Mouse (Mus musculus): ENCODE data around the gene AL732309.1.

Gene AL732309.1

DNA sequence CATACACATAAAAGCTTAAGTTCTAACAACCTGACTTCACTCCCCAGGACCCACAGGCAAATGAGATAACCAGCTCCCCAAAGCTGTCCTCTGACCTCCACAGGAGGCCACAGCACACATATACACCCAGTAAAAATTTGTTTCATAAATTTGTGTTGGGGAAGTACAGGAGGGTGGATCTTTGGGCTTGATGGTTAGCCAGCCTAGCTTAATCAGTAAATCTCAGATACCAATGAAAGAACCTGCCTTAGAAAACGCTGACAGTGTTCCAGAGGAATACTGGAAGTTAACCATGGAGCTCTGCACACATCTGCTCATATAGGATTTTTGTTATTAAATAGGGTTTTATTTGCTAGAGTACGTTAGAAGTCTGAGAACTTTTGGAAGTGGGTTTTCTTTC, 29.0 kb downstream of the AL732309.1 start:
- no peak for DNase-seq (ENCODE audit: low spot score in 2 of 2)

GRCm38 (mm10) chr2:25214444-25214843, 32.2 kb downstream of the AL732309.1 start, which contains the start of gene Stpg3:
Stpg3 (minus strand) TSS chr2:25214637.
- no peak for DNase-seq (ENCODE audit: low spot score in 2 of 2)

DNA sequence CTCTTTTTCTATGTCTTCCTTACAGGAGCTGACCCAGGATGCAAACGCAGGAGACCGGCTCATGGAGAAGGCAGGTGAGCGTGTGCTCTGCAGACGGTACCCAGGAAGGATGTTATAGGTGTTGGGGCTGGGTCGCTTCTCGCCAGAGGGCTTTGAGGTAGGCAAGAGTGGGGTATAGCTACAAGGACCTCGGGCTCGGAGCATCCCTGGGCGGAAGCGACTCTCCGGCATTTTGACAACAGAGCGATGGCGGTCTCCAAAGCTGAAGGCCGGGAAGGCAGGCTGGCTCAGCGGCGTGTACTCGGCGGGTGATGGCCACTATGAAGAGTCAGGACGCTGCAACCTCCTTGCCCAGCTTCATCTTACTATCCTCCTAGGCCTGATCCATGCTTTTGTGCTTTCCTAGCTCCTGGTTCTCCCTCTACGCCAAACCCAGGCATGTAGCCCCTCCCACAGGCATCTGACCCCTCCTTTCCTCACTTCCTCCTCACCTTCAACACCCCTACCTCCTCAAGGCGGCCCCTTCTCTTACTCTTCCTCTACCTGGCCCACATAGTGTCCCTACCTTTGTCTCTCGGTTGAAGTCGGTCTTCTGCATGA, 33.3 kb downstream of the AL732309.1 start:
- DNase-seq (ENCODE audit: low spot score in 2 of 2), result no peak

- DNase-seq (ENCODE audit: low spot score in 2 of 2), result peak; percentile 79 to 86
Observed at GRCm38 (mm10) chr2:25211121-25211670, 35.5 kb downstream of the AL732309.1 start, which contains the start of gene Nelfb. Nelfb (minus strand) TSS chr2:25211489.

DNA sequence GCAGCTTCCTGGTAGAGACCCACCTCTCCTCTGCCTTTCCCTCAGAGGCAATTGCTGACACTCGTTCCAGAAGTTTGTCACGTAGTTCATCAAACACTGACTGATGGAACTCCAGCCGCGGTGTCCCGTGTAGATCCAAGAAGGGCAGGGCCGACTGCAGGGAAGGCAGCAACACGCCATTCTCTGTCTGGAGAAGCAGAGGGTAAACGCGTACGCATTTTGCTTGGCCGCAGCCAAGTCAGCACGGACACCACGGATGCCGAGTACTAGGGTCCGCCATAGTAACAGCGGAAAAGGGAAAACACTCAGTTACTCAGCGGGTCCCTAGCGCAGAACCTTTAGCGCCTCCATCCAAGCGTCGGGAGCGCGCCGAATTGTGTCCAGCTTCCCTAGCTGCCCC, 36.0 kb downstream of the AL732309.1 start:
- peak in 1 of 2 experiments; percentile 28 for DNase-seq (ENCODE audit: low spot score in 2 of 2)

- DNase-seq (ENCODE audit: low spot score in 2 of 2), result no peak
Observed at GRCm38 (mm10) chr2:25207593-25207992, 39.1 kb downstream of the AL732309.1 start.

DNA sequence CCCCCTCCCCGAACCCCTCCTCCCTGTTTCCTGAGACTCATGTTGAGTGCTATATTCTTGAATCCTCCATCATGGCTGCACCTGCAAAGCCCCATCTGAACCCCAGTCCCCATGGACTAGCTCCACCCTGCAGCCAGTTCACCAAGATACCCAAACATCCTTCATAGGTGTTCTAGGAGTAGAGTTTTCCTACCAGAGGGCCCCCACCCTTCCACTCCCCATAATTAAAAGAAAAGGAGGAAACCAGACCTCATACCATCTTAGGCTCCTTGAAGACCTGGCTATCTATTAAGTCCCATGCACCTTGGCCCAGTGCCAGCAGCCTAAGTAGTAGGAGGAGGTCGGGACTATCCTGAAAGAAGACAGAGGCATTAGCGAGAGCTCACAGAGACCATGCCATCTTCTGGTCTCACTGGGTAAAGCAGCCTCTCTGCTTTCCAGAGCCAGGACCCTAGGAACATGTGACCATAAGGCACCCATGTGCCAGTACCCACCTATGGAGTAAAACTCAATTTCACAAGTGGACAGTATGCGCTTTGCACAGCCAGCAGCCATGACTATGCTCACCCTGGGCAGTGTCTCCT, 42.9 kb downstream of the AL732309.1 start:
- DNase-seq (ENCODE audit: low spot score in 2 of 2), result no peak

- no peak for DNase-seq (ENCODE audit: low spot score in 2 of 2)
Observed at GRCm38 (mm10) chr2:25200631-25201030, 46.0 kb downstream of the AL732309.1 start.

DNA sequence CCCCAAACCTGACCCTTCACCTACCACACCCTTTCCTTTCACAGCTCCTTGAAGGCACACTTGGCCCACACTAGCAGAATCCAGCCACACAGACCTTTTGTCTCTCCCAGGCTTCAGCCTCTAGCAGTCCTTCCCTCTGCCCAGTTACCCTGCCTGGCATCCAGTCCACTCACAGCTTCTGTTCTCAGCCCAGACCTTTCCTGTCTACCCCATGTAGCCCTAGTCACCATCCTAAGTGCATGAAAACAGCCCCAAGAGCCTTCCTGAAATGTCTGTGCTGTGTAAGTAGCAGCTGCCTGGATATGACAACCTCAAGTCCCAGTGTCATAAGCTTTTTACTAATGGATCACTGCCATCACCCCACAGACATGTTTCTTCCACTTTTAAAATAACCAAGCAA, 48.7 kb downstream of the AL732309.1 start:
- DNase-seq (ENCODE audit: low spot score in 2 of 2), result no peak

DNA sequence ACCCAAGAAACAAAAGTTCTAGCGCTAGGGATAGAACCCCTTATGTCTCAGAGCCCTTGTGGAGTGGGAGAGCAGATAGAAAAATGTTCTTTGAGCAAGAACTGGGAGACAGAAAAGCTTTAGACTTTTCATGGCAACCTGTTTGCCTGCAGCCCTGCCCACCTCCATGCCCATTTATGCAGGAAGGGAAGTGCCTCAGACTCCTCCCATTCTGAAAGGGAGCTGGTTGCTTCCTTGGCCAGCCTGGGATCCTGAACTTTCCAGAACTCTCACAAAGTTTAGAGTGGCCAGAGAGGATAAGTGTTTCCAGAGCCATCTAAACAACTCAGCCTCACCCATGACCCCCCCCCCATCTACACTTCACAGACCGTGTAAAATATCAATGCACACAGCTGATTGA, 49.5 kb downstream of the AL732309.1 start:
- DNase-seq (ENCODE audit: low spot score in 2 of 2), result no peak

- no peak for DNase-seq (ENCODE audit: low spot score in 2 of 2)
Observed at GRCm38 (mm10) chr2:25196172-25196954, 50.3 kb downstream of the AL732309.1 start, which contains the start of gene Tor4a. Tor4a (minus strand) TSS chr2:25196886.

DNA sequence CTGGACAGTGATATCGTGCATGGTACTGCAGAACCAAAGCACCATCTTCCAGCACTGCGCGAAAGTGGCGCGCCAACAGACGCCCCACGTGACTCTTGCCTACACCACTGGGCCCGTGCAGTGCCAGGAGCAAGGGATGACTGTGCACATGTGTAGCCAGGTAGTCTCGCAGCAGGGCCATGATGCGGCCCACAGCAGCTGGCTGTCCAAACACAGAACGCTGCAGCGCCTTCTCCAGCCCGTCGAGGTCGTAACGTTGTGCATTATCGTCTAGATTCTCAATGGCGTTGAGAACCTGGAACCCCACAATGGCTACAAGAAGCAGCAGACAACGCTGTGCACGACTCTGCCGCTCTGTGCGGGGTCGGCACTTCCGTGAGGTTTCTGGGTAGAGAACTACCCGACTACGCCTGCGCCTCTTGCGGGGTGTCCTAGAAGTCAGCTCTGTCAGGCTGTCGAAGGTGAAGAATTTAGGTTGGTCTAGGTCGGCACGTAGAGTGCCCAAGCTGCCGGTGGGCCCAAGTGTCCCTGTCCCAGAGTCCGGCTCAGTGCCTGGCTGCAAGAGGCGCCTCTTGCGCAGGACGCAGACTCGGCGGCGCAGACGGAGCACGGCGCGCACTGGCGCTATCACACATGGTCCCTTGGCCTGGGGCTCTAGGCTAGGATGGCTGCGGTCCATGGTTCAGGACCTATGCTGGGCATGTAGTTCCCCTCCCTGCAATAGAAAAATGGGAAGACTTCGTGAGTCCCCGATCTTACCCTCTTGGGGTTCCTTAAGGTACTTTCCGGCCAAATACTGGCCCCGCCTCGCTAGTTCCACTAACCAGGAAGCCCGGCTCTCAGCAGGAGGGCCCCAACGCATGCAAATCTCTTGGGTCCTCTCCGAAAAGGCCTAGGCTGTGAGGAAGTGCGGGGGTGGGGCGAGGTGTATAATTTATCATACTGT, 51.2 kb downstream of the AL732309.1 start:
- no peak for DNase-seq (ENCODE audit: low spot score in 2 of 2)
